Mouse (Mus musculus): ENCODE data around the gene Rpl13a. TPM values are rescaled to one million over a fixed set of nuclear protein-coding genes. Genes with fewer than 3 reads are reported as not detected.

Rpl13a gene
- polyA plus RNA-seq, 1 experiment from 2014 or later: 1,485 TPM

DNA sequence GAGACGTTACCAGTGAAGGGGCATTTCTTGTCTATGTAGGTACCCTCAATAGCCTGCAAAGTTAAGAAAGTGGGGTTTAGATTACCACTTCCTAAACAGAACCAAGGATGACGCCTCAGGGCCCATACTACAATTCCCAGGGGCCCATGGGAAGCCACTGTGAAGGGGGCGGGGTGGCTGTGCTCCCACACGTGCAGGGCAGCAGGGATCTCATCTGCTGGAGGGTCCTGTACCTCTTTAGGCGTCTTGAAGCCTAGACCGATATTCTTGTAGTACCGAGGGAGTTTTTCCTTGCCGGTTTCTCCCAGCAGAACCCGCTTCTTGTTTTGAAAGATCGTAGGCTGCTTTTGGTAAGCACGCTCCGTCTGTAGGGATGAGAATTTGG, 5.4 kb downstream of the Rpl13a start:
- Histone ChIP-seq H3K4me3 (ENCODE audit: low read depth, low read length) (peak overlapping the region; percentile 94), H3K4me2 (replicated peaks; ENCODE audit: low read depth) (peak overlapping the region; percentile 81), H3K36me3 (ENCODE audit: control insufficient read depth, insufficient read depth, low read length) (peaks cover 29% of the 10 kb centered on the region), H3K9ac (ENCODE audit: low read length) (peak overlapping the region; percentile 94), H3K9me3 (ENCODE audit: control insufficient read depth, low read length) (no peaks in the 10 kb centered on the region), H3K27me3 (ENCODE audit: control insufficient read depth, insufficient read depth, low read length) (no peaks in the 10 kb centered on the region), H3K27ac (replicated peaks) (peak overlapping the region; percentile 93; the same call in 1 of the 2 replicates), H3K4me1 (replicated peaks; ENCODE audit: control insufficient read depth, insufficient read depth) (0 out of 2 replicates have a peak, but pooled peaks cover 5% of the 10 kb centered on the region)
- DNase-seq (ENCODE audit: low spot score) (peak; percentile 68), ATAC-seq (ENCODE audit: low FRiP score, low TSS enrichment) (no peak)
- WGBS: 14% methylated on average over 12 of the region's 12 CpGs
- TF ChIP-seq CTCF (IDR thresholded peaks at IDR 0.05; ENCODE audit: low read depth) (no peak), EP300 (optimal IDR thresholded peaks at IDR 0.05) (no peak)

DNA sequence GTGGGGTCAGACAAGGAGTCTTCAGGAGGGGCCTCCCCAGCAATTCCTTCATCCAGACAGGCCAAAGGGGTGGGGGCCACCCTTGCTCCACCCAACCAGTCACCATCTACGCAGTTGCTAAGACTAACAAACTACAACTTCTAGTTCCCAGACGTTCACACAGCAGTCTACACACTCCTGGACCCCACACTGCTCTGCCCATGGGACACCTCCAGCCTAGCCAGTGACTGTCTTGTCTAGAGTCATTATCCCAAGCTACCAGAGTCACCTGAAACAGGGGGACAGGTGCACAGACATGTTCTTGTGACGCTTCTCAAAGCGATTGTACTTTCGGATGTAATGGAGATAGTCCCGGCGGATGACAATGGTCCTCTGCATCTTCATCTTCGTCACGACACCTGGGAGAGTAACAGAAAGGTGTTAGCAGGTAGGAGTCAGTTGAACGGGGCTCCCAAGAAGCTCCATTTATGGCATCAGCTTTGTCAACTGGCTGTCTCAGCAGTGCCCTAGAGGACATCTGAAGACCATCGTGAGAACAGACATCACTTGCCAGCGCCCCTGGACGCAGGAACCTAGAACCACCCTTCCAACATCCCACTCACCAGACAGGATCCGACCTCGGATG, 5.9 kb downstream of the Rpl13a start:
- WGBS: 74% methylated on average over 15 of the region's 15 CpGs
- Histone ChIP-seq H3K27ac (replicated peaks) (no peak overlapping the region), H3K4me2 (replicated peaks; ENCODE audit: low read depth) (peak overlapping the region; percentile 81), H3K27me3 (ENCODE audit: control insufficient read depth, insufficient read depth, low read length) (no peaks in the 10 kb centered on the region), H3K9ac (ENCODE audit: low read length) (peak overlapping the region; percentile 94; the same call in 1 of the 2 replicates), H3K9me3 (ENCODE audit: control insufficient read depth, low read length) (no peaks in the 10 kb centered on the region), H3K4me1 (replicated peaks; ENCODE audit: control insufficient read depth, insufficient read depth) (0 out of 2 replicates have a peak, but pooled peaks cover 5% of the 10 kb centered on the region), H3K4me3 (ENCODE audit: low read depth, low read length) (peak overlapping the region; percentile 94), H3K36me3 (ENCODE audit: control insufficient read depth, insufficient read depth, low read length) (peaks cover 29% of the 10 kb centered on the region)
- TF ChIP-seq EP300 (optimal IDR thresholded peaks at IDR 0.05) (no peak), CTCF (IDR thresholded peaks at IDR 0.05; ENCODE audit: low read depth) (no peak)
- no peak for ATAC-seq (ENCODE audit: low FRiP score, low TSS enrichment)
- DNase-seq (ENCODE audit: low spot score): no peak

GRCm38 (mm10) chr7:45121966-45122365, 6.6 kb downstream of the Rpl13a start:
- peaks cover 27% of the 10 kb centered on the region for H3K36me3 ChIP-seq (ENCODE audit: control insufficient read depth, insufficient read depth, low read length)
- H3K4me1 ChIP-seq (replicated peaks; ENCODE audit: control insufficient read depth, insufficient read depth): 0 out of 2 replicates have a peak, but pooled peaks cover 3% of the 10 kb centered on the region
- H3K4me2 ChIP-seq (replicated peaks; ENCODE audit: low read depth): no peak overlapping the region

GRCm38 (mm10) chr7:45121404-45121803, 7.2 kb downstream of the Rpl13a start:
- 45% methylated on average over 8 of the region's 8 CpGs for WGBS
- Histone ChIP-seq H3K4me2 (replicated peaks; ENCODE audit: low read depth) (no peak overlapping the region), H3K27ac (replicated peaks) (peak overlapping the region; percentile 56), H3K4me1 (replicated peaks; ENCODE audit: control insufficient read depth, insufficient read depth) (0 out of 2 replicates have a peak, but pooled peaks cover 3% of the 10 kb centered on the region), H3K27me3 (ENCODE audit: control insufficient read depth, insufficient read depth, low read length) (no peaks in the 10 kb centered on the region), H3K9me3 (ENCODE audit: control insufficient read depth, low read length) (no peaks in the 10 kb centered on the region), H3K9ac (ENCODE audit: low read length) (no peak overlapping the region; the same call in 1 of the 2 replicates), H3K4me3 (ENCODE audit: low read depth, low read length) (no peak overlapping the region), H3K36me3 (ENCODE audit: control insufficient read depth, insufficient read depth, low read length) (peaks cover 22% of the 10 kb centered on the region)
- DNase-seq (ENCODE audit: low spot score) (no peak), ATAC-seq (ENCODE audit: low FRiP score, low TSS enrichment) (no peak)
- TF ChIP-seq EP300 (optimal IDR thresholded peaks at IDR 0.05) (no peak), CTCF (IDR thresholded peaks at IDR 0.05; ENCODE audit: low read depth) (no peak)

More at GRCm38 (mm10) chr7:45121966-45122365, 6.6 kb downstream of the Rpl13a start:
- no peaks in the 10 kb centered on the region for H3K27me3 ChIP-seq (ENCODE audit: control insufficient read depth, insufficient read depth, low read length)
- no peaks in the 10 kb centered on the region for H3K9me3 ChIP-seq (ENCODE audit: control insufficient read depth, low read length)
- no peak overlapping the region for H3K4me3 ChIP-seq (ENCODE audit: low read depth, low read length)
- TF ChIP-seq EP300 (optimal IDR thresholded peaks at IDR 0.05): no peak
- no peak for TF ChIP-seq CTCF (IDR thresholded peaks at IDR 0.05; ENCODE audit: low read depth)
- ATAC-seq (ENCODE audit: low FRiP score, low TSS enrichment) (no peak), DNase-seq (ENCODE audit: low spot score) (no peak)
- peak overlapping the region; percentile 56; the same call in 1 of the 2 replicates for H3K27ac ChIP-seq (replicated peaks)
- H3K9ac ChIP-seq (ENCODE audit: low read length): no peak overlapping the region; the same call in 1 of the 2 replicates

GRCm38 (mm10) chr7:45119780-45120709, 8.5 kb downstream of the Rpl13a start:
- no peak overlapping the region for H3K27ac ChIP-seq (replicated peaks)
- H3K4me2 ChIP-seq (replicated peaks; ENCODE audit: low read depth): no peak overlapping the region
- H3K36me3 ChIP-seq (ENCODE audit: control insufficient read depth, insufficient read depth, low read length): peaks cover 18% of the 10 kb centered on the region; the same call in 1 of the 2 replicates
- H3K4me3 ChIP-seq (ENCODE audit: low read depth, low read length): no peak overlapping the region
- H3K27me3 ChIP-seq (ENCODE audit: control insufficient read depth, insufficient read depth, low read length): no peaks in the 10 kb centered on the region
- 0 out of 2 replicates have a peak, but pooled peaks cover 3% of the 10 kb centered on the region for H3K4me1 ChIP-seq (replicated peaks; ENCODE audit: control insufficient read depth, insufficient read depth)
- H3K9me3 ChIP-seq (ENCODE audit: control insufficient read depth, low read length): no peaks in the 10 kb centered on the region
- ATAC-seq (ENCODE audit: low FRiP score, low TSS enrichment): no peak
- 73% methylated on average over 5 of the region's 5 CpGs for WGBS
- TF ChIP-seq CTCF (IDR thresholded peaks at IDR 0.05; ENCODE audit: low read depth) (no peak), EP300 (optimal IDR thresholded peaks at IDR 0.05) (no peak)
- no peak overlapping the region for H3K9ac ChIP-seq (ENCODE audit: low read length)
- no peak for DNase-seq (ENCODE audit: low spot score)
